Mouse (Mus musculus): ENCODE measurements around the gene Fmnl2. TPM values are rescaled to one million over a fixed set of nuclear protein-coding genes. Genes with fewer than 3 reads are reported as not detected.

Gene Fmnl2
- polyA plus RNA-seq, 1 experiment = 0.77 TPM

- DNase-seq (ENCODE audit: low read depth, low spot score) = no peak
- WGBS = 91% methylated on average over 2 of the region's 2 CpGs
These were observed 209.3 kb downstream of the Fmnl2 start for GRCm38 (mm10) chr2:53066973-53067372.

- DNase-seq (ENCODE audit: low read depth, low spot score) = no peak
- 2% methylated on average over 1 of the region's 1 CpGs for WGBS
These were observed 212.9 kb downstream of the Fmnl2 start for GRCm38 (mm10) chr2:53070607-53071006.

- no peak for DNase-seq (ENCODE audit: low read depth, low spot score)
- 76% methylated on average over 2 of the region's 2 CpGs for WGBS
These were observed 222.1 kb downstream of the Fmnl2 start for GRCm38 (mm10) chr2:53079693-53080286.

- WGBS = 94% methylated on average over 4 of the region's 4 CpGs
- no peak for DNase-seq (ENCODE audit: low read depth, low spot score)
These were observed 224.4 kb downstream of the Fmnl2 start for GRCm38 (mm10) chr2:53082045-53082444.

GRCm38 (mm10) chr2:53082501-53082900, 224.8 kb downstream of the Fmnl2 start:
- no peak for DNase-seq (ENCODE audit: low read depth, low spot score)
- WGBS = 87% methylated on average over 5 of the region's 5 CpGs

GRCm38 (mm10) chr2:53083241-53083640, 225.6 kb downstream of the Fmnl2 start:
- WGBS = 13% methylated on average over 1 of the region's 1 CpGs
- no peak for DNase-seq (ENCODE audit: low read depth, low spot score)

GRCm38 (mm10) chr2:53085617-53086202, 228.1 kb downstream of the Fmnl2 start:
- 53% methylated on average over 9 of the region's 9 CpGs for WGBS
- DNase-seq (ENCODE audit: low read depth, low spot score) = peak; percentile 25

- no peak for DNase-seq (ENCODE audit: low read depth, low spot score)
- WGBS = 85% methylated on average over 3 of the region's 3 CpGs
These were observed 231.1 kb downstream of the Fmnl2 start for GRCm38 (mm10) chr2:53088744-53089143.

- 86% methylated on average over 9 of the region's 9 CpGs for WGBS
- no peak for DNase-seq (ENCODE audit: low read depth, low spot score)
These were observed 237.4 kb downstream of the Fmnl2 start for GRCm38 (mm10) chr2:53095031-53095430.

- DNase-seq (ENCODE audit: low read depth, low spot score) = no peak
- 90% methylated on average over 3 of the region's 3 CpGs for WGBS
These were observed 237.8 kb downstream of the Fmnl2 start for GRCm38 (mm10) chr2:53095489-53095888.

GRCm38 (mm10) chr2:53100093-53100492, 242.4 kb downstream of the Fmnl2 start:
- 39% methylated on average over 2 of the region's 2 CpGs for WGBS
- DNase-seq (ENCODE audit: low read depth, low spot score) = no peak

GRCm38 (mm10) chr2:53101885-53102740, 244.5 kb downstream of the Fmnl2 start:
- DNase-seq (ENCODE audit: low read depth, low spot score) = no peak
- WGBS = 79% methylated on average over 11 of the region's 11 CpGs

GRCm38 (mm10) chr2:53102901-53103300, 245.2 kb downstream of the Fmnl2 start:
- DNase-seq (ENCODE audit: low read depth, low spot score) = no peak
- 96% methylated on average over 2 of the region's 2 CpGs for WGBS

GRCm38 (mm10) chr2:53105408-53105807, 247.7 kb downstream of the Fmnl2 start:
- no peak for DNase-seq (ENCODE audit: low read depth, low spot score)
- WGBS = 39% methylated on average over 10 of the region's 10 CpGs

- no peak for DNase-seq (ENCODE audit: low read depth, low spot score)
- WGBS = 76% methylated on average over 7 of the region's 7 CpGs
These were observed 248.4 kb downstream of the Fmnl2 start for GRCm38 (mm10) chr2:53106056-53106455.

- DNase-seq (ENCODE audit: low read depth, low spot score) = no peak
- WGBS = 85% methylated on average over 8 of the region's 8 CpGs
These were observed 248.8 kb downstream of the Fmnl2 start for GRCm38 (mm10) chr2:53106472-53106871.

GRCm38 (mm10) chr2:53108547-53108946, 250.9 kb downstream of the Fmnl2 start:
- WGBS = 77% methylated on average over 5 of the region's 5 CpGs
- no peak for DNase-seq (ENCODE audit: low read depth, low spot score)

- WGBS = 62% methylated on average over 5 of the region's 5 CpGs
- no peak for DNase-seq (ENCODE audit: low read depth, low spot score)
These were observed 264.1 kb downstream of the Fmnl2 start for GRCm38 (mm10) chr2:53121797-53122196.

GRCm38 (mm10) chr2:53125998-53126397, 268.3 kb downstream of the Fmnl2 start:
- DNase-seq (ENCODE audit: low read depth, low spot score) = no peak
- WGBS = 95% methylated on average over 3 of the region's 3 CpGs

- DNase-seq (ENCODE audit: low read depth, low spot score) = peak; percentile 19
- 26% methylated on average over 6 of the region's 6 CpGs for WGBS
These were observed 271.4 kb downstream of the Fmnl2 start for GRCm38 (mm10) chr2:53129070-53129469.

GRCm38 (mm10) chr2:53131567-53131966, 273.9 kb downstream of the Fmnl2 start:
- DNase-seq (ENCODE audit: low read depth, low spot score) = no peak
- 96% methylated on average over 9 of the region's 9 CpGs for WGBS
